Mouse (Mus musculus) hindbrain, embryonic 16.5 days (tissue): ENCODE measurements around the gene Clmn. TPM values are rescaled to one million over a fixed set of nuclear protein-coding genes. Genes with fewer than 3 reads are reported as not detected.

Experiments
- ATAC-seq: fragments of 200-750 bp; cut with Nextera tagmentation; 2 replicates; pipeline ENCODE4 v1.8.0; 2017; ENCODE audit warnings: moderate TSS enrichment, moderate library complexity
- H3K27ac ChIP-seq: fragments of 300-500 bp; sonication (generic); 2 replicates; pipeline ENCODE4 v1.5.1; 2014; ENCODE audit warnings: low read depth, mild to moderate bottlenecking, control low read depth, low read length, moderate library complexity
- H3K27me3 ChIP-seq: fragments of 300-500 bp; sonication (generic); replicated peaks from 2 replicates; pipeline ENCODE4 v1.6.1; 2014; ENCODE audit warnings: low read length; ENCODE audit not compliant: control insufficient read depth, insufficient read depth
- H3K36me3 ChIP-seq: fragments of 300-500 bp; sonication (generic); 2 replicates; pipeline ENCODE4 v1.6.1; 2014; ENCODE audit warnings: mild to moderate bottlenecking, low read length, moderate library complexity, mixed read lengths; ENCODE audit not compliant: control insufficient read depth, insufficient read depth
- H3K4me1 ChIP-seq: fragments of 300-500 bp; sonication (generic); 2 replicates; pipeline ENCODE4 v1.6.1; 2014; ENCODE audit warnings: low read depth, low read length; ENCODE audit not compliant: control insufficient read depth, insufficient read depth
- H3K4me2 ChIP-seq: fragments of 300-500 bp; sonication (generic); 2 replicates; pipeline ENCODE4 v1.6.1; 2014; ENCODE audit warnings: mild to moderate bottlenecking, low read length, control low read depth, moderate library complexity
- H3K4me3 ChIP-seq: fragments of 300-500 bp; sonication (generic); 2 replicates; pipeline ENCODE4 v1.5.1; 2014; ENCODE audit warnings: mild to moderate bottlenecking, low read length, control low read depth, moderate library complexity
- H3K9ac ChIP-seq: fragments of 300-500 bp; sonication (generic); 2 replicates; pipeline ENCODE4 v1.6.1; 2014; ENCODE audit warnings: low read depth, mild to moderate bottlenecking, control low read depth, low read length, moderate library complexity
- H3K9me3 ChIP-seq: fragments of 300-500 bp; sonication (generic); 2 replicates; pipeline ENCODE4 v1.6.1; 2014; ENCODE audit warnings: mild to moderate bottlenecking, low read length, moderate library complexity; ENCODE audit not compliant: control insufficient read depth
- WGBS: fragments of 180-500 bp; shearing (Covaris S2); extraction: QIAGEN DNeasy Blood & Tissue Kit; methylation state at CpG from one replicate; pipeline ENCODE4 v1.1.7; 2014; 5-methylcytosine and 5-hydroxymethylcytosine counted together
- polyA plus RNA-seq: library from polyadenylated mRNA; unstranded; fragments of >200 nt; fragmentation: Nextera tagmentation; extraction: Ambion mirVana; gene quantifications from 2 replicates; pipeline ENCODE4 v1.2.1, GENCODE M21; 2015

Gene Clmn
- polyA plus RNA-seq, 1 experiment from 2014 or later, result 1.2 TPM

DNA sequence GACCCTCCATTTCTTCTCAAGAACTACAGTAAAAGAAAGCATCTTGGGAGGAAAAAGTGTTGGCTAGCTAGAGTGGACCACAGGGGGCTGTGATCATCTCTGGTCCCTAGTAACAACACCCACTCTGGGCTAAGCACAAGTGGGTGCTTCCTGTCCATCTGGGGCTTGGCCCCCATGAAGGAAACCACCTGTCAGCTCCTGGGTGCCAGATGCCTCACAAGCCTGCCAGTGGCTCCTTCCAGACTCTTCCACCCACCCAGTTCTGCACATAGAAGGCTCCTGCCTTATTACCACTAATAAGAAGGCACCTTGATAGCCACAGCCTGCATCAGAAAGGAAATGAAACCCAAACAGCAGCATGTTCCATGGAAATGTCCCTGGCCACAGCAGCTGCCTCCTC is 26.4 kb downstream of the Clmn start:
- H3K4me2 ChIP-seq, result no peak overlapping the region
- H3K27me3 ChIP-seq, result no peaks in the 10 kb centered on the region
- no peak overlapping the region for H3K4me3 ChIP-seq
- no peaks in the 10 kb centered on the region for H3K36me3 ChIP-seq
- no peak overlapping the region for H3K27ac ChIP-seq
- H3K4me1 ChIP-seq, result peaks cover 11% of the 10 kb centered on the region; the same call in 1 of the 2 replicates
- ATAC-seq, result no peak
- no peaks in the 10 kb centered on the region for H3K9me3 ChIP-seq
- H3K9ac ChIP-seq, result no peak overlapping the region

DNA sequence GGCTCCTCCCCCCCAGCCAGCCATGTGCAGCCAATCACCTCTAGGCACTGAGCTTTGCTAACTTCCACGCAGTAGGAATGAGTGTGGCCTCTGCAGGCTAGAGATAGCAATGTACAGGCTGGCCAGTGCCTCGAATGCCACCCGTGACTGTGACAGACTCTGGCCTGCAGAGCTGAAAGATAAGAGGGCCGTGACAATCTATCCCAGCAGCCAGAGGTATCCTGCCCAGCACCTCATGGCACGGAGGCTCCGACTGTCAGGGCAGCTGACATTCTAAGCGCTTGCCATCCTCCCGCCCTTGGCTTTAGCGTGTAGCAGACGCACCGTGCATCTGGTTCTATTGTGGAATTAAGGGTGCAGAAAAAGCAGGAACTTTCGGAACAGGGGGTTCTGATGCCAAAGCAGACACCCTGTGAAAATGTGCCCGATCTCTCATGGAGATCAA is 26.9 kb downstream of the Clmn start:
- Histone ChIP-seq H3K27ac (no peak overlapping the region), H3K4me2 (no peak overlapping the region), H3K9me3 (no peaks in the 10 kb centered on the region), H3K4me3 (no peak overlapping the region), H3K4me1 (peaks cover 11% of the 10 kb centered on the region; the same call in 1 of the 2 replicates), H3K27me3 (no peaks in the 10 kb centered on the region), H3K9ac (no peak overlapping the region), H3K36me3 (no peaks in the 10 kb centered on the region)
- WGBS, result 62% methylated on average over 13 of the region's 13 CpGs
- ATAC-seq, result 0 out of 2 replicates have a peak, but pooled peaks have one; percentile 4

DNA sequence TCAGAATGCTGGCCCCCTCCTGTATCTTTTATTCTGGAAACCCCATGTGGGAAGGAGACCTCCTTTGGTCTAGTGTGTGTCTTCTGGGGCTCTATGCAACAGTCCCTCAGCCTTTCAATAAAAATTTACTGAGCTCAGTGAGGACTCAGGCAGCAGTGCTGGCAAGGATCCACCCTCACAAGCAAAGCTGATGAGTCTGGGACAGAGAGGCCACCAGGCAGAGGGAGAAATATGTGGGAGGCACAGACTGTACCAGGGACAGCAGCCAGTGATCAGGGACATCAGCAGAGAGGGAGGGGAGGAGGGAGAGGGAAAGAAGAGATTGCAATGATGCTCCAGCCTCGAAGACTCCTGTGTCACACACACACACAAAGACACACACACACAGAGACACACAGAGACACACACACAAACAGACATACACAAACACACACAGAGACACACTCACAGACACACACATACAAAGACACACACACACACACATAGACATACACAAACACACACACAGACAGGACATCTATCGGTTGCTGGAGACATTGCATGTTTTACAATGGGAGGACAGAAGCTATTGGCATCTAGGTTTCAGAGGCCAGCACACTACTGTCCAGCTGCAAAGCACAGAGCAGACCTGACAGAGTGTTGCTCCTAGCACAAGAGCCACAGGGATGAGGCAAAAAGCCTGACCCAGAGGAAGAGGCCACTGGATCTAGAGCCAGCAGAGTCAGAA is 27.6 kb downstream of the Clmn start:
- peak; percentile 32; the same call in 1 of the 2 replicates for ATAC-seq
- Histone ChIP-seq H3K4me1 (peaks cover 11% of the 10 kb centered on the region; the same call in 1 of the 2 replicates), H3K4me2 (no peak overlapping the region), H3K36me3 (no peaks in the 10 kb centered on the region), H3K9me3 (no peaks in the 10 kb centered on the region), H3K9ac (no peak overlapping the region), H3K4me3 (no peak overlapping the region), H3K27ac (no peak overlapping the region), H3K27me3 (no peaks in the 10 kb centered on the region)
- WGBS, result 76% methylated on average over 2 of the region's 2 CpGs

DNA sequence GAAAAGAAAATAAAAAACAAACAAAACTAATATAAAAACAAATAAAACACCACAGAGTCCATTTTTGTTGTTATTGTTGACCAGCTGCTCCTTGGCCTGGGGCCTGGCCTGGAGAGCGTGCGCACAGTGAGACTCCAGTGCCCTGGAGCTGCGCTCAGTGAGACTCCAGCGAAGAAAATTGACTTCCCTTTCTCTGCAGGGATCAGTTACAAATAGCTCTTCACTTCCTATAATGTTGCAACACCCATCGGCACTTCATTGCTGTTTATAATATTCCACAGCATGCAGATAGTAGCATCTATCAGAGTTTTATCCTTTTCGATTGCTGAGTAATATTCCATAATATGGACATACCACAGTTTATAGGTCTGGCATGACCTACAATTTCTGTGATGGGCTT is 28.6 kb downstream of the Clmn start:
- Histone ChIP-seq H3K9ac (no peak overlapping the region), H3K4me2 (no peak overlapping the region), H3K9me3 (no peaks in the 10 kb centered on the region), H3K36me3 (no peaks in the 10 kb centered on the region), H3K27me3 (no peaks in the 10 kb centered on the region), H3K4me3 (no peak overlapping the region), H3K27ac (no peak overlapping the region), H3K4me1 (peaks cover 11% of the 10 kb centered on the region; the same call in 1 of the 2 replicates)
- whole genome bisulfite sequencing, result 93% methylated on average over 6 of the region's 6 CpGs
- no peak for ATAC-seq

DNA sequence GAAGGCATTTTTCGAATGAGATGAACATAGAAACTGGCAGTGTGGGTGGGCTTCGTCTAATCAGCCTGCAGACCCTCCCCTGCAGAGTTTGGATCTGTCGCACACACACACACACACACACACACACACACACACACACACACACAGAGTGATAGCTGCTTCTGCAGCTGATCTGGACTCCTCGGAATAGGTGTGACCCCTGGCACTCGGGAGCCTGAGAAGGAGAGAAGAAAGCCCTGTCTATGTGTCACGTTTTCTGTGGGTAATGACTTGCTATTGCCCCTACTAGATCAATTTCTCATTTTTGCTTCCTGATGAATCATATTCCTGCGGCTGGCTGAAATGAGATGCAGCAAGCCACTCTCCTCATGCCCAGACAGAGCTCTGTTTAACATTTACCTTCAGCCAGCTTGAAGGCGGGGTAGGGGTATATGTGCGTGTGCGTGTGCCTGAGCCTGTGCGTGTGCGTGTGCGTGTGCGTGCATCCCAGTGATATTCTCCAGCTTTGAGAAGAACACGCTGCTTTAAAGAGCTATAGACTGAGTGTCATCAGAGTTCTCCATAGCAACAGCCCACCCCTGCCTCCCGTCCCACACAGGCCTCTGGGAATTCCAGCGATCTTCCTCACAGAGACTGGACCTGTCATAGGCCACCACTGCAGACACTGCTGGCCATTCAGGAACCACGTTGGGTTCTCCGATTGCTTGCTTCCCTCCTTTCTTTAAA is 29.3 kb downstream of the Clmn start:
- Histone ChIP-seq H3K9ac (0 out of 2 replicates have a peak overlapping the region, but pooled peaks have one; percentile 28), H3K4me2 (no peak overlapping the region), H3K36me3 (no peaks in the 10 kb centered on the region), H3K4me3 (no peak overlapping the region), H3K9me3 (no peaks in the 10 kb centered on the region), H3K4me1 (peaks cover 11% of the 10 kb centered on the region; the same call in 1 of the 2 replicates), H3K27me3 (no peaks in the 10 kb centered on the region), H3K27ac (no peak overlapping the region)
- ATAC-seq, result peak; percentile 40; the same call in 1 of the 2 replicates
- 59% methylated on average over 19 of the region's 19 CpGs for WGBS

DNA sequence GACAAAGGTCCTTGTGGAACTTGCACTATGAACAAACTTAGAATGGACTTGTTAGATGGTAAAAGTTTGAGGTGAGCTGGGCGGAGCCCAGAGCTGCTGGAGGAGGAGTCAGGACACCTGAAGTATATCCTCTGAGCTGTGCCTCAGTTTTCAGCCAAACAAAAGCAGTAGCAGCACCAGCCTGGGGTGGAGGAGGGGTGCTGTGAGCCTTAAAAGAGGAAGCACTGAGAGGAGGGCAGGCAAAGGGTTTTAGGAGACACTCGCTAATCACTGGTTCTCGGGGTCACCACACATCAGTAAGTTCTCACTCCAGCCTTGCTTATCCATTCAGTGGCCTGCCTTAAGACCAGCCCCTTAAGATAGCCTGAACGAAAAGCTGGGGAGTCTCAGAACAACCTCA is 30.1 kb downstream of the Clmn start:
- H3K9me3 ChIP-seq, result no peaks in the 10 kb centered on the region
- H3K4me1 ChIP-seq, result peaks cover 11% of the 10 kb centered on the region; the same call in 1 of the 2 replicates
- H3K27ac ChIP-seq, result no peak overlapping the region
- no peak for ATAC-seq
- H3K4me2 ChIP-seq, result no peak overlapping the region
- no peak overlapping the region for H3K9ac ChIP-seq
- H3K36me3 ChIP-seq, result no peaks in the 10 kb centered on the region
- H3K27me3 ChIP-seq, result no peaks in the 10 kb centered on the region
- no peak overlapping the region for H3K4me3 ChIP-seq
- WGBS, result 54% methylated on average over 4 of the region's 4 CpGs

GRCm38 (mm10) chr12:104830666-104831435 is 34.0 kb downstream of the Clmn start:
- no peak overlapping the region for H3K9ac ChIP-seq
- H3K36me3 ChIP-seq, result no peaks in the 10 kb centered on the region
- no peak overlapping the region for H3K4me3 ChIP-seq
- no peaks in the 10 kb centered on the region for H3K27me3 ChIP-seq
- 71% methylated on average over 17 of the region's 17 CpGs for WGBS
- no peak overlapping the region for H3K27ac ChIP-seq
- ATAC-seq, result no peak
- H3K4me2 ChIP-seq, result no peak overlapping the region
- H3K4me1 ChIP-seq, result no peaks in the 10 kb centered on the region; the same call in 1 of the 2 replicates
- no peaks in the 10 kb centered on the region for H3K9me3 ChIP-seq

DNA sequence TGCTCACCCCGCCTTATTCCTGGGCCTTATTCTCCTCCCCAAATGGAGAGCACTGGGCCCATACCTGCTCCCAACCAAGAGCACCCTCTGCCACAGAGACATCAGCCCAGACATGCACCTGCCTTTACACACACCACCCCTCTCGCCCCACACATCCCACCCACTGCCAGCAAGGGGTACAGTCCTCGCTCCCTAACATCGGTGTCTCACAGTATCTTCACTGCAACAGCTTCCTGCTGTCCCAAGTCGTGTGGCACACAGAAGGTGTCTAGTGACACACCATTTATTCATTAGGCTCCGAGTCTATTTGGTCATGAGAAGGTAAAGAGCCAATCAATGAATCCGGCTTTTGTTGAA is 34.6 kb downstream of the Clmn start:
- Histone ChIP-seq H3K27me3 (no peaks in the 10 kb centered on the region), H3K4me2 (no peak overlapping the region), H3K4me1 (no peaks in the 10 kb centered on the region; the same call in 1 of the 2 replicates), H3K27ac (no peak overlapping the region), H3K4me3 (no peak overlapping the region), H3K36me3 (no peaks in the 10 kb centered on the region), H3K9me3 (no peaks in the 10 kb centered on the region), H3K9ac (no peak overlapping the region)
- WGBS, result 66% methylated on average over 7 of the region's 7 CpGs
- ATAC-seq, result no peak
